Mouse (Mus musculus): ENCODE results near the gene Mbtps2.

Mbtps2 gene

GRCm38 (mm10) chrX:157501871-157502270 is 96.6 kb downstream of the Mbtps2 start:
- DNase-seq (ENCODE audit: low spot score): no peak

- no peak for DNase-seq (ENCODE audit: low spot score)
These were observed 98.5 kb downstream of the Mbtps2 start for GRCm38 (mm10) chrX:157500004-157500403.

DNA sequence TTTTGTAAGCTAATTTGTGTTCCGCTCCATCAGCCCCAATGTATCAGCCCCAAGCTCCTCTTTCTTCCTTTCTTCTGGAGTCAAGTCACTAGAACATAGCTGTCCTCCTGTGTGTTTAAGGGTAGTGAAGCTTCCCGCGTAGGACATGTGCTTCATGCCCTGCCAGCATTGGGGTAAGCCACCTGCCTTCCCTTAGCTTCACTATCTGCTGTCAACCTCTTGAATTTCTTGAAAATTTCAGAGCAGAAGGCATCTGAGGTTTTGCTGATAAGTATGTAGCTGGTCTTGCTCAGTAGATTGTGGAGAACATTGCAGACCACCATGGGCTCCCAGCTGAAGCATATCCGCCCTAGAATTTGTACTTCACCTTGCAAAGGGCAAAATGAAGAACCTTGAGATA is 105.4 kb downstream of the Mbtps2 start:
- DNase-seq (ENCODE audit: low spot score): no peak

- DNase-seq (ENCODE audit: low spot score): no peak
These were observed 106.4 kb downstream of the Mbtps2 start, which contains the start of gene Sms for GRCm38 (mm10) chrX:157491944-157492726. Sms (minus strand) TSS chrX:157492287.

DNA sequence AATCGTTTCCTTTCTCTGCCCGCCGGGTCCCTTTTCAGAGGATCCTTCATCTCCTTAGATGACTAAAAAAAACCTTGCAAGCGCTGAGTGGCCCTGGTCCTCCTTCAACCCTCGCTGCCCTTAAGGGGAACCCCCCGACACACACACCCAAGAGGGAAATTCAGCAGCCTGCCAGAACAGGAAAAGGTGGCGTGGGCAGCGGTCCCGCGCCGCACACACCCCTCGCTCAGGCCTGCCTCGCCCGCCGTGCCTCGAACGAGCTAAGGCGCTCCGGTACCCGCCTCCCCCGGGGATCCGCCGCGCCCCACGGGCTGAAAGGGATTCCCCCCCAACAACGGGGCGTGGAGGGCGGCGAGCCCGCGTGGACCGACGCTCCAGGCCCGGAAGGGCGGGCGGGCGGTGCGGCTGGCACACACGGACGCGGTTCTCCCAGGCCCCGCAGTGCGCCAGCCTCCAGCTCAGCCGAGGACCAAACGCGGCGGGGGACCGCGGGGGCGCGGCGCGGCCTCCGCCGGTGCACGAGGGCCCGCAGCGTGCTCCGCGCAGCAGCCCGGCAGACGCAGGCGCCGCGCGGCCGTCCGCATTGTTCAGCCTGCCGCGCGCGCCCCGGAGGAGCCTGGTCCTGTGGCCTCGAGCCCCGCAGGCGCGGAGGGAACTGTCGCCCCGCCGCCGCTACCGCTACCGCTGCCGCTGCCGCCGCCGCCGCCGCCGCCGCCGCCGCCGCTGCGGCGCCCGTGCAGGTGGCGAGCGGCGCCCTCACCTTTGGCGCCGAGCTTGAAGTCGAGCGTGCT is 107.2 kb downstream of the Mbtps2 start:
- DNase-seq (ENCODE audit: low spot score): no peak

DNA sequence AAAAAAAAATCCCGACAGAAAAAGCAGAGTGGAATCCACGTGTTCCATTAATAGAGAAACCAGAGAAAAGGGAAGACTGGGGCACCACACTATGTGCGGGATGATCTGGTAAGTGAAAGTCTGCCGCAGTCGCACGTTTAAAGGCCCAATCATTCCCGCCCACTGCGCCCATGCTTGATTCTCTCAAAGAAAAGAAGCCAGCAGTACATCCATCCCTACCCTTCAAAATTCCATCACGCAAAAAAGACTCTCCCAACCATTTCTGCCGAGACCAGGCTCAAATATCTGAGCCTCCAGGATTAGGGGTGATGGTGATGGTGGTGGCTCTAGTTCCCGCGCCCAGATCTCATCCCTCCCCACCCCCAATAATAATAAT is 107.8 kb downstream of the Mbtps2 start:
- no peak for DNase-seq (ENCODE audit: low spot score)

DNA sequence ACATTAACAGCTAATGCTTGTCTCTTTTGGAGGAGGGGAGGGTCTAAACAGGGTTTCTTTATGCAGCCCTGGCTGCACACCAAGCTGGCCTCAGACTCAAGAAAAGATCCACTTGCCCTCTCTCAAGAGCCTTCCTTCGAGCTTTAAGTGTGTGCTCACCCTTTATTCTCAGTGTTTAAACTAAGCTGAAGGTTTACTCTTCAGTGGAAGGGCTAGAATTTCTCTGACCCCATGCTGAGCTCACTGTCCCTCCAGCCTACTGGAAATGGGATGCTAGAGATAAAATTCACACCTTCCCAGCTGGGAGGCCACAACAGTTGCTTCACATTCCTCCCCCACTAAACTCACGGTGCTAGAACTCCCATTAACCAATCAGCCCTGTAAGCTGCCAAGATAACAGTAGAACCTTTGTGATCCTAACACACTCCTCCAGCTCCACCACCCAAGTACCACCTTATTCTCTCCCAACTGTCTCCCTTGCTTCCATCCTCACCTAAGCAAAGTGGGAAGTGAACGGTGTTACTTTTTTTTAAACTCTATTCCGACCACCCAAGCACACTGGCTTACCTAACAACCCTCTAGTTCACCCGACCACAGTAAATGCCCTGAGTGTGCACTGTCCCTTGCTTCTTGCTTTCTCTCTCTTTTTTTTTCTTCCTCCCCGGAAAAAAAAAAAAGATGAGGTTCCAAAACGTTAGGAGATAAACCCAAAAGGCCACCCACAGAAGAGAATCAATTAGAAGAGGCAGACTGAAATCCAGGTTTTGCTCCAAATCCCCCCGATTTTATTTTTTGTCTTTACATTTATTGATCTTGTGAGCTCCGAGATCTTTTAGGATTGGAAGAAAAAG is 108.4 kb downstream of the Mbtps2 start:
- no peak for DNase-seq (ENCODE audit: low spot score)

DNA sequence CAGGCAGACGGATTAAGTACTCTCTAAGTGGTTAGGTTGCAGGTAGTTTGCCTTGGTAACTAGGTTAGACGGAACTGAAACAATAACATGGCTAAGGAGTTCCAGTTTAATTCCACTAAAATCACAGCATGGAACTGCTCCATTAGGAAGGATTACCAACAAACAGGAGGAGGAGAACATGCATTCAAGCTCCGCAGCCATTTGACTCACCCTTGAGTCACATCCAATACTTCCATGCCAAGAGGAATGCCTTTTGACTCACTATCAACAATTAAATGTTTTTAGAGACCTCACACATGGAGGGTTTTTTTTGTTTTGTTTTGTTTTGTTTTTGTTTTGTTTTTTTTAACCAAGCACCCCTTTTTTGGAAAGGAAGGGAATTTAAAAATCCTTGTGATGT is 109.7 kb downstream of the Mbtps2 start:
- no peak for DNase-seq (ENCODE audit: low spot score)

- DNase-seq (ENCODE audit: low spot score): no peak
These were observed 111.8 kb downstream of the Mbtps2 start for GRCm38 (mm10) chrX:157486765-157487164.

Data from left cerebral cortex, adult 11 months (tissue).